Mouse (Mus musculus): Measurements from ENCODE around the gene Rps3.

Gene Rps3

GRCm38 (mm10) chr7:99474836-99475561 is 8.5 kb downstream of the Rps3 start:
- DNase-seq: no peak

- no peak for DNase-seq
Observed at GRCm38 (mm10) chr7:99473638-99474407, 9.7 kb downstream of the Rps3 start.

- DNase-seq: no peak
Observed at GRCm38 (mm10) chr7:99471578-99471977, 12.0 kb downstream of the Rps3 start.

- no peak for DNase-seq
Observed at GRCm38 (mm10) chr7:99469680-99470405, 13.7 kb downstream of the Rps3 start.

- DNase-seq: no peak
Observed at GRCm38 (mm10) chr7:99468283-99469132, 15.0 kb downstream of the Rps3 start.

GRCm38 (mm10) chr7:99467916-99468282 is 15.6 kb downstream of the Rps3 start:
- DNase-seq: peak; percentile 52

- no peak for DNase-seq
Observed at GRCm38 (mm10) chr7:99465811-99466210, 17.7 kb downstream of the Rps3 start, which contains the start of gene Klhl35. TSS of gene Klhl35 (plus strand) at chr7:99466004.

- no peak for DNase-seq
Observed at GRCm38 (mm10) chr7:99463120-99463519, 20.4 kb downstream of the Rps3 start.

GRCm38 (mm10) chr7:99459888-99460652 is 23.5 kb downstream of the Rps3 start:
- no peak for DNase-seq

- no peak for DNase-seq
Observed at GRCm38 (mm10) chr7:99458849-99459248, 24.7 kb downstream of the Rps3 start.

GRCm38 (mm10) chr7:99454044-99454443 is 29.5 kb downstream of the Rps3 start:
- no peak for DNase-seq

- DNase-seq: no peak
Observed at GRCm38 (mm10) chr7:99452859-99453258, 30.7 kb downstream of the Rps3 start.

GRCm38 (mm10) chr7:99450703-99451102 is 32.8 kb downstream of the Rps3 start:
- peak; percentile 88 for DNase-seq

- no peak for DNase-seq
Observed at GRCm38 (mm10) chr7:99449751-99450150, 33.8 kb downstream of the Rps3 start.

- no peak for DNase-seq
Observed at GRCm38 (mm10) chr7:99449063-99449462, 34.5 kb downstream of the Rps3 start.

GRCm38 (mm10) chr7:99448619-99449018 is 34.9 kb downstream of the Rps3 start:
- DNase-seq: no peak

- DNase-seq: no peak
Observed at GRCm38 (mm10) chr7:99447323-99447722, 36.2 kb downstream of the Rps3 start.

- no peak for DNase-seq
Observed at GRCm38 (mm10) chr7:99445833-99446232, 37.7 kb downstream of the Rps3 start.

GRCm38 (mm10) chr7:99444012-99444411 is 39.5 kb downstream of the Rps3 start:
- no peak for DNase-seq

GRCm38 (mm10) chr7:99443164-99443563 is 40.4 kb downstream of the Rps3 start:
- no peak for DNase-seq

GRCm38 (mm10) chr7:99441534-99442072 is 41.9 kb downstream of the Rps3 start:
- DNase-seq: peak; percentile 87

GRCm38 (mm10) chr7:99438881-99439280 is 44.7 kb downstream of the Rps3 start:
- DNase-seq: no peak
